Mouse (Mus musculus): ENCODE measurements at regions not wholly inside any gene's neighbourhood (a gene's known extent, or its start where the extent isn't known, plus 50 kb on each side); places are given as distances from the start of the nearest gene placed in this dataset.
A peak's percentile ranks its signal among the peaks of the same experiment; 100 is the strongest.

- H3K27me3 ChIP-seq, result no peaks in the 10 kb centered on the region
These were observed 1209.5 kb downstream of the Sorcs3 start for GRCm38 (mm10) chr19:49415326-49415725.

GRCm38 (mm10) chr19:49423059-49423900, 1217.5 kb downstream of the Sorcs3 start:
- Histone ChIP-seq H3K27ac (no peak overlapping the region), H3K4me1 (peaks cover 16% of the 10 kb centered on the region), H3K4me2 (no peak overlapping the region), H3K27me3 (no peaks in the 10 kb centered on the region), H3K9me3 (replicated peaks) (no peaks in the 10 kb centered on the region), H3K36me3 (ENCODE audit: poor library complexity, severe bottlenecking) (no peaks in the 10 kb centered on the region), H3K4me3 (no peak overlapping the region), H3K9ac (no peak overlapping the region)
- ATAC-seq, result peak; percentile 58
- 43% methylated on average over 7 of the region's 7 CpGs for WGBS

More at GRCm38 (mm10) chr19:49415326-49415725, 1209.5 kb downstream of the Sorcs3 start:
- H3K36me3 ChIP-seq (ENCODE audit: poor library complexity, severe bottlenecking), result no peaks in the 10 kb centered on the region
- no peak overlapping the region for H3K4me2 ChIP-seq
- WGBS, result 59% methylated on average over 2 of the region's 2 CpGs
- H3K27ac ChIP-seq, result no peak overlapping the region
- H3K9me3 ChIP-seq (replicated peaks), result no peaks in the 10 kb centered on the region
- H3K9ac ChIP-seq, result no peak overlapping the region
- no peaks in the 10 kb centered on the region for H3K4me1 ChIP-seq
- no peak for ATAC-seq
- H3K4me3 ChIP-seq, result no peak overlapping the region
